Mouse (Mus musculus): Measurements from ENCODE around the gene Fam163b.

GRCm38 (mm10) chr2:27189994-27190393 lies 47.7 kb upstream of the Fam163b start:
- TF ChIP-seq CTCF (IDR thresholded peaks at IDR 0.05; ENCODE audit: low read depth, low read length), result no peak
- no peak for TF ChIP-seq POLR2A (IDR thresholded peaks at IDR 0.05; ENCODE audit: insufficient read depth, low read length)
- no peak for TF ChIP-seq EP300 (IDR thresholded peaks at IDR 0.05; ENCODE audit: insufficient read depth, low read depth, low read length)

Data from ES-Bruce4 (cell line).